Mouse (Mus musculus): ENCODE data around the gene Palb2. TPM values are rescaled to one million over a fixed set of nuclear protein-coding genes. Genes with fewer than 3 reads are reported as not detected.
"Not testable (repeated sequence)": the region's sequence is repeated elsewhere in the genome, so short reads cannot be mapped to it uniquely, and the experiment has no call there.

Palb2 gene
- polyA plus RNA-seq, 1 experiment from 2014 or later = 10.8 TPM

- Histone ChIP-seq H3K4me2 (ENCODE audit: low read depth, low read length) (no peak overlapping the region), H3K9ac (ENCODE audit: low read depth, low read length) (no peak overlapping the region), H3K36me3 (ENCODE audit: control insufficient read depth, insufficient read depth, low read length) (0 out of 2 replicates have a peak, but pooled peaks cover 2% of the 10 kb centered on the region), H3K4me1 (ENCODE audit: control insufficient read depth, insufficient read depth, low read length) (no peaks in the 10 kb centered on the region), H3K4me3 (ENCODE audit: low read length) (no peak overlapping the region), H3K27ac (ENCODE audit: low read length) (no peak overlapping the region), H3K27me3 (replicated peaks; ENCODE audit: control insufficient read depth, insufficient read depth, low read length) (no peaks in the 10 kb centered on the region), H3K9me3 (ENCODE audit: control insufficient read depth, low read length) (no peaks in the 10 kb centered on the region)
- no peak for ATAC-seq
- WGBS = 85% methylated on average over 6 of the region's 6 CpGs
Measured at GRCm38 (mm10) chr7:122108206-122108605, 24.6 kb downstream of the Palb2 start.

GRCm38 (mm10) chr7:122101747-122102244, 31.0 kb downstream of the Palb2 start, which contains the start of gene Ndufab1:
Gene Ndufab1 (minus strand): TSS chr7:122101886.
- H3K27ac ChIP-seq (ENCODE audit: low read length) = peak within 1 kb of the TSS; percentile 1; the same call in 1 of the 2 replicates
- peak; percentile 99 for ATAC-seq
- WGBS = 0% methylated on average over 34 of the region's 43 CpGs

GRCm38 (mm10) chr7:122101014-122101746, 31.6 kb downstream of the Palb2 start:
- Histone ChIP-seq H3K4me3 (ENCODE audit: low read length) (peak overlapping the region; percentile 70), H3K9ac (ENCODE audit: low read depth, low read length) (peak overlapping the region; percentile 88), H3K4me2 (ENCODE audit: low read depth, low read length) (peak overlapping the region; percentile 75), H3K27ac (ENCODE audit: low read length) (peak overlapping the region; percentile 1; the same call in 1 of the 2 replicates)
- H3K4me1 ChIP-seq (ENCODE audit: control insufficient read depth, insufficient read depth, low read length); H3K36me3 ChIP-seq (ENCODE audit: control insufficient read depth, insufficient read depth, low read length); H3K27me3 ChIP-seq (replicated peaks; ENCODE audit: control insufficient read depth, insufficient read depth, low read length); H3K9me3 ChIP-seq (ENCODE audit: control insufficient read depth, low read length): not testable (repeated sequence)
- 7% methylated on average over 26 of the region's 28 CpGs for WGBS
- peak; percentile 84 for ATAC-seq

More at GRCm38 (mm10) chr7:122101747-122102244, 31.0 kb downstream of the Palb2 start, which contains the start of gene Ndufab1:
- Histone ChIP-seq H3K9ac (ENCODE audit: low read depth, low read length) (peak within 1 kb of the TSS; percentile 88), H3K4me3 (ENCODE audit: low read length) (peak within 1 kb of the TSS; percentile 70), H3K9me3 (ENCODE audit: control insufficient read depth, low read length) (no peaks in the 10 kb centered on the region), H3K36me3 (ENCODE audit: control insufficient read depth, insufficient read depth, low read length) (0 out of 2 replicates have a peak, but pooled peaks cover 3% of the 10 kb centered on the region), H3K27me3 (replicated peaks; ENCODE audit: control insufficient read depth, insufficient read depth, low read length) (no peaks in the 10 kb centered on the region), H3K4me1 (ENCODE audit: control insufficient read depth, insufficient read depth, low read length) (peaks cover 9% of the 10 kb centered on the region), H3K4me2 (ENCODE audit: low read depth, low read length) (peak within 1 kb of the TSS; percentile 75)

- no peak overlapping the region for H3K4me3 ChIP-seq (ENCODE audit: low read length)
- H3K27me3 ChIP-seq (replicated peaks; ENCODE audit: control insufficient read depth, insufficient read depth, low read length) = no peaks in the 10 kb centered on the region
- no peaks in the 10 kb centered on the region for H3K9me3 ChIP-seq (ENCODE audit: control insufficient read depth, low read length)
- ATAC-seq = no peak
- 59% methylated on average over 4 of the region's 4 CpGs for WGBS
- peaks cover 9% of the 10 kb centered on the region for H3K4me1 ChIP-seq (ENCODE audit: control insufficient read depth, insufficient read depth, low read length)
- H3K36me3 ChIP-seq (ENCODE audit: control insufficient read depth, insufficient read depth, low read length) = peaks cover 22% of the 10 kb centered on the region
- H3K9ac ChIP-seq (ENCODE audit: low read depth, low read length) = no peak overlapping the region
- 0 out of 2 replicates have a peak overlapping the region, but pooled peaks have one; percentile 10 for H3K4me2 ChIP-seq (ENCODE audit: low read depth, low read length)
- no peak overlapping the region for H3K27ac ChIP-seq (ENCODE audit: low read length)
Measured at GRCm38 (mm10) chr7:122099222-122099621, 33.6 kb downstream of the Palb2 start.

- H3K36me3 ChIP-seq (ENCODE audit: control insufficient read depth, insufficient read depth, low read length) = peaks cover 22% of the 10 kb centered on the region
- no peaks in the 10 kb centered on the region for H3K27me3 ChIP-seq (replicated peaks; ENCODE audit: control insufficient read depth, insufficient read depth, low read length)
- 82% methylated on average over 3 of the region's 3 CpGs for WGBS
- H3K4me1 ChIP-seq (ENCODE audit: control insufficient read depth, insufficient read depth, low read length) = peaks cover 9% of the 10 kb centered on the region
- no peak overlapping the region for H3K9ac ChIP-seq (ENCODE audit: low read depth, low read length)
- H3K4me2 ChIP-seq (ENCODE audit: low read depth, low read length) = no peak overlapping the region
- H3K27ac ChIP-seq (ENCODE audit: low read length) = no peak overlapping the region
- no peaks in the 10 kb centered on the region for H3K9me3 ChIP-seq (ENCODE audit: control insufficient read depth, low read length)
- H3K4me3 ChIP-seq (ENCODE audit: low read length) = no peak overlapping the region
- no peak for ATAC-seq
Measured at GRCm38 (mm10) chr7:122098009-122098408, 34.8 kb downstream of the Palb2 start.

GRCm38 (mm10) chr7:122094564-122095330, 38.0 kb downstream of the Palb2 start:
- Histone ChIP-seq H3K27ac (ENCODE audit: low read length) (no peak overlapping the region), H3K36me3 (ENCODE audit: control insufficient read depth, insufficient read depth, low read length) (peaks cover 29% of the 10 kb centered on the region), H3K4me3 (ENCODE audit: low read length) (no peak overlapping the region), H3K4me2 (ENCODE audit: low read depth, low read length) (no peak overlapping the region), H3K4me1 (ENCODE audit: control insufficient read depth, insufficient read depth, low read length) (peaks cover 1% of the 10 kb centered on the region), H3K9ac (ENCODE audit: low read depth, low read length) (no peak overlapping the region), H3K27me3 (replicated peaks; ENCODE audit: control insufficient read depth, insufficient read depth, low read length) (no peaks in the 10 kb centered on the region), H3K9me3 (ENCODE audit: control insufficient read depth, low read length) (no peaks in the 10 kb centered on the region)
- peak; percentile 66 for ATAC-seq
- 89% methylated on average over 2 of the region's 2 CpGs for WGBS

GRCm38 (mm10) chr7:122087195-122087982, 45.4 kb downstream of the Palb2 start:
- WGBS = 86% methylated on average over 11 of the region's 11 CpGs
- Histone ChIP-seq H3K4me1 (ENCODE audit: control insufficient read depth, insufficient read depth, low read length) (no peaks in the 10 kb centered on the region), H3K4me3 (ENCODE audit: low read length) (no peak overlapping the region), H3K4me2 (ENCODE audit: low read depth, low read length) (no peak overlapping the region), H3K9me3 (ENCODE audit: control insufficient read depth, low read length) (no peaks in the 10 kb centered on the region), H3K36me3 (ENCODE audit: control insufficient read depth, insufficient read depth, low read length) (peaks cover 14% of the 10 kb centered on the region; the same call in 1 of the 2 replicates), H3K27ac (ENCODE audit: low read length) (no peak overlapping the region), H3K9ac (ENCODE audit: low read depth, low read length) (no peak overlapping the region), H3K27me3 (replicated peaks; ENCODE audit: control insufficient read depth, insufficient read depth, low read length) (no peaks in the 10 kb centered on the region)
- ATAC-seq = no peak

GRCm38 (mm10) chr7:122081071-122081470, 51.7 kb downstream of the Palb2 start:
- Histone ChIP-seq H3K4me1 (ENCODE audit: control insufficient read depth, insufficient read depth, low read length) (peaks cover 10% of the 10 kb centered on the region), H3K9me3 (ENCODE audit: control insufficient read depth, low read length) (no peaks in the 10 kb centered on the region), H3K4me3 (ENCODE audit: low read length) (no peak overlapping the region), H3K4me2 (ENCODE audit: low read depth, low read length) (no peak overlapping the region), H3K9ac (ENCODE audit: low read depth, low read length) (no peak overlapping the region), H3K27ac (ENCODE audit: low read length) (no peak overlapping the region), H3K36me3 (ENCODE audit: control insufficient read depth, insufficient read depth, low read length) (peaks cover 20% of the 10 kb centered on the region), H3K27me3 (replicated peaks; ENCODE audit: control insufficient read depth, insufficient read depth, low read length) (no peaks in the 10 kb centered on the region)
- ATAC-seq = no peak
- 89% methylated on average over 1 of the region's 1 CpGs for whole genome bisulfite sequencing
